Mouse (Mus musculus) lung, adult 2 months (tissue): ENCODE results near the gene Itga6.

ENCODE experiments used
- CTCF ChIP-seq: fragments of 200-500 bp; IDR thresholded peaks from 2 replicates; pipeline ENCODE4 v1.5.1; 2011; ENCODE audit warnings: mild to moderate bottlenecking, low read length, control low read depth; ENCODE audit not compliant: insufficient read depth
- POLR2A ChIP-seq: fragments of 200-500 bp; IDR thresholded peaks from 2 replicates; pipeline ENCODE4 v1.6.1; 2011; ENCODE audit warnings: low read depth, mild to moderate bottlenecking, control low read depth, low read length, borderline replicate concordance; ENCODE audit errors: extremely low read depth

DNA sequence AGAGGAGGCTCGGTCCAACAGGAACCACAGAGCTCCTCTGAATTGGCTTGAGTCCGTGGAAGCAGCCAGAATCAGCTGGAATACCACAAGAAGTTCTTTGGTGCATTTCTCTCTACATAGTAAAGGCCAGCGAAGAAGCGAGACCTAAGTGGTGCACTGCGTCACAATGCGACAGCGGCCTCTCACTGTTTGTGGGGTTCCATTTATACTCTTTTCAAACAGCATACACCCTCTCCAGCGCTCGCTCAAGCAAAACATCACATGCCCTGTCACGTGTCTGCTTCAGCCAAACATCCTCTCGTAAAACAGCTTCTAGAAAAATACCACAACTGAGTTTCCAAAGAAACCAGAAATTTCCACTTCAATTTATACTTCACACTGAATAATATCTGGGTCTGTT is 64.6 kb downstream of the Itga6 start:
- TF ChIP-seq CTCF (no peak), POLR2A (no peak)
